Mouse (Mus musculus) midbrain, embryonic 12.5 days (tissue): Measurements from ENCODE around the gene Olfr1338. TPM values are rescaled to one million over a fixed set of nuclear protein-coding genes. Genes with fewer than 3 reads are reported as not detected.

ENCODE experiments used
- polyA plus RNA-seq: library from polyadenylated mRNA; unstranded; fragments of >200 nt; fragmentation: Nextera tagmentation; extraction: Ambion mirVana; gene quantifications from 2 replicates; pipeline ENCODE4 v1.2.1, GENCODE M21; 2016

Gene Olfr1338
- polyA plus RNA-seq, 1 experiment from 2014 or later, result not detected

Other genes with a start within 250 kb of the Olfr1338 start
- 0.26 and 0.48 TPM in 2 replicates for gene 2610528J11Rik, start 231.7 kb downstream of the Olfr1338 start, polyA plus RNA-seq
- gene Tmem125, start 214.7 kb downstream of the Olfr1338 start, polyA plus RNA-seq, result 0.13 and 0.26 TPM in 2 replicates
- 0.92 and 1.5 TPM in 2 replicates for gene Cfap57, start 138.0 kb downstream of the Olfr1338 start, polyA plus RNA-seq
- 167 TPM in 2 replicates for gene Ebna1bp2, start 137.9 kb downstream of the Olfr1338 start, polyA plus RNA-seq
- not detected in 2 replicates for gene Olfr62, start 99.8 kb downstream of the Olfr1338 start, polyA plus RNA-seq
- not detected in 2 replicates for gene Olfr1342, start 66.0 kb downstream of the Olfr1338 start, polyA plus RNA-seq
- not detected in 2 replicates for gene Olfr1341, start 55.2 kb downstream of the Olfr1338 start, polyA plus RNA-seq
- gene Olfr1340, start 38.6 kb downstream of the Olfr1338 start, polyA plus RNA-seq, result not detected in 2 replicates
- gene Olfr1339, start 26.6 kb downstream of the Olfr1338 start, polyA plus RNA-seq, result not detected in 2 replicates
- gene Olfr1337, start 23.8 kb upstream of the Olfr1338 start, polyA plus RNA-seq, result not detected in 2 replicates
- not detected in 2 replicates for gene Olfr1335, start 51.2 kb upstream of the Olfr1338 start, polyA plus RNA-seq
- not detected in 2 replicates for gene Olfr1333, start 77.5 kb upstream of the Olfr1338 start, polyA plus RNA-seq
- not detected in 2 replicates for gene Olfr1331, start 105.9 kb upstream of the Olfr1338 start, polyA plus RNA-seq
- gene Olfr1330, start 129.9 kb upstream of the Olfr1338 start, polyA plus RNA-seq, result not detected in 2 replicates
- not detected in 2 replicates for gene Olfr1329, start 158.7 kb upstream of the Olfr1338 start, polyA plus RNA-seq
- gene Olfr1328, start 179.9 kb upstream of the Olfr1338 start, polyA plus RNA-seq, result not detected in 2 replicates
- not detected in 2 replicates for gene Lao1, start 202.8 kb upstream of the Olfr1338 start, polyA plus RNA-seq